Mouse (Mus musculus): ENCODE data around the gene Cntd1. TPM values are rescaled to one million over a fixed set of nuclear protein-coding genes. Genes with fewer than 3 reads are reported as not detected.

The Cntd1 gene
- total and polyA plus RNA-seq, 3 experiments = 0.96 to 2.5 (median 0.98) TPM

- no peak overlapping the region for H3K27ac ChIP-seq (ENCODE audit: insufficient read depth, low read depth)
These were observed 48.3 kb upstream of the Cntd1 start for GRCm38 (mm10) chr11:101230526-101230925.

DNA sequence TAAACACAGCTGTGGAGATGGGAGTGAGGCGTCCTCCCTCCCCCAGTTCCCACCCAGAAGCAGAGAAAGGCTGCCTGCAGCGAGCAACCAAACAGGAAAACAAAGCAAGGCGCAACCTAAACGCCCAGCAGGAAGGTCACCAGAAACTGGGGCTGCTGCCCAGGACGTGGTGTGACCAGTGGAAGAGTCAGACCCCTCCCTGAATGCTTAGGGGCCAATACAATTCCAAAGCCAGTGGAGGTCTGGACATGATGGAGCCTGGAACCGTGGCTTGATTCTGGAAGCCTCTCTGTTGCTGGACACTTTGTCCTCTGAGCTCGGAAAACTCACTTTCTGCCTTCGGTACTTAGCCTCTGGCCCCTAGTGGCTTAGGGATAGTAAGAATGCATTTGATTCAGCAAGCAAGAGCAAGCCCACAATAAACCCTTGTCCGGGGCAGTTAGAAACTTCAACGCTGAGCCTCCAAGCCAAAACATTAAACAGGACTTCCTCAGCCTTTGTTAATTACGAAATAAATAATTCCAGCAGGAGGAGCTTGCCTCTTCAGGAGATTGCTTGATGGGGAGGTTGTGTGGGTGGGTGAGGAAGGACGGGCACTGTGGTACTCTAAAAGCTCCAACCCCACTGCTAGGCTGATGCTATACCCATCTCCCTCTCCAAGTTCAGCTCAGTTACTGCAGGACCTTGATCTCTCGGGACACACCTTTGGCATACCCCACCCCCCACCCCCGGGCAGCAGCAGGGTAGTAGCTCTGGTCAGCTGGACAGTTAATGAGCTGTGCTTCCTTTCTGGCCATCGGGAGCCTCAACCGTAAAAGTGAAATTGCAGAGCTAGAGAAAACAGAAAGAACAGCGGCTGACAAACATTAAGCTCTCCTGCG, 47.6 kb upstream of the Cntd1 start:
- no peak overlapping the region for H3K9ac ChIP-seq (ENCODE audit: insufficient read depth, low read depth)
- peaks cover 30% of the 10 kb centered on the region for H3K27me3 ChIP-seq (replicated peaks)
- in situ Hi-C loops (cut with MboI; ENCODE audit: low pct_ligation_motif_present, low pct_unique_long_range_greater_than_20kb, low sequenced_read_pairs) = no loop called here
- no peak overlapping the region for H3K4me3 ChIP-seq (replicated peaks in 1 of 3; ENCODE audit: low read depth in 2 of 3, low read length in 2 of 3, poor library complexity in 1 of 3)
- no peaks in the 10 kb centered on the region for H3K79me2 ChIP-seq (replicated peaks; ENCODE audit: control insufficient read depth, extremely low read depth, insufficient read depth, poor library complexity, severe bottlenecking)
- H3K4me2 ChIP-seq (ENCODE audit: insufficient read depth, low read depth, poor library complexity, severe bottlenecking) = peak overlapping the region; percentile 53; the same call in 1 of the 2 replicates
- peaks cover 3 to 21% of the 10 kb centered on the region in 2 experiments; a peak in 2 of 4 replicates for H3K4me1 ChIP-seq (ENCODE audit: control insufficient read depth in 1 of 2, insufficient read depth in 2 of 2)
- dilution Hi-C loops (cut with MboI; ENCODE audit: extremely low pct_ligation_motif_present, extremely low pct_unique_long_range_greater_than_20kb, low sequenced_read_pairs) = no loop called here
- no peak overlapping the region for H3K27ac ChIP-seq (ENCODE audit: insufficient read depth, low read depth)
- TF ChIP-seq SIN3A (IDR thresholded peaks at IDR 0.05; ENCODE audit: low read length) (no peak), ETS1 (conservative IDR thresholded peaks at IDR 0.05; ENCODE audit: low read depth, low read length) (no peak), MYC (IDR thresholded peaks at IDR 0.05; ENCODE audit: low read depth, low read length) (no peak), MAX (IDR thresholded peaks at IDR 0.05; ENCODE audit: low read length) (no peak), ZNF384 (IDR thresholded peaks at IDR 0.05; ENCODE audit: low read depth, low read length) (no peak), NELFE (IDR thresholded peaks at IDR 0.05; ENCODE audit: low read depth, low read length) (no peak), PAX5 (IDR thresholded peaks at IDR 0.05; ENCODE audit: low read length) (no peak), RAD21 (IDR thresholded peaks at IDR 0.05; ENCODE audit: low read depth, low read length) (no peak), MEF2A (IDR thresholded peaks at IDR 0.05; ENCODE audit: borderline replicate concordance, low read depth, low read length) (no peak), CHD2 (IDR thresholded peaks at IDR 0.05; ENCODE audit: low read length) (no peak), EP300 (IDR thresholded peaks at IDR 0.05; ENCODE audit: low read length) (no peak), MXI1 (IDR thresholded peaks at IDR 0.05; ENCODE audit: low read depth, low read length) (no peak), CHD1 (IDR thresholded peaks at IDR 0.05; ENCODE audit: low read depth, low read length) (no peak), POLR2AphosphoS2 (IDR thresholded peaks at IDR 0.05; ENCODE audit: low read depth, low read length) (no peak), E2F4 (IDR thresholded peaks at IDR 0.05; ENCODE audit: insufficient replicate concordance, low read depth, low read length) (no peak), ELF1 (IDR thresholded peaks at IDR 0.05; ENCODE audit: low read depth, low read length) (no peak)
- peaks cover 2% of the 10 kb centered on the region for H3K9me3 ChIP-seq (replicated peaks; ENCODE audit: low read length)
- no peak for DNase-seq (ENCODE audit: extremely low read depth)
- no peaks in the 10 kb centered on the region for H3K36me3 ChIP-seq (replicated peaks in 1 of 2; ENCODE audit: control insufficient read depth in 1 of 2, insufficient read depth in 1 of 2, low read length in 1 of 2)

More at GRCm38 (mm10) chr11:101230526-101230925, 48.3 kb upstream of the Cntd1 start:
- DNase-seq (ENCODE audit: extremely low read depth) = no peak
- in situ Hi-C loops (cut with MboI; ENCODE audit: low pct_ligation_motif_present, low pct_unique_long_range_greater_than_20kb, low sequenced_read_pairs) (no loop called here), dilution Hi-C loops (cut with MboI; ENCODE audit: extremely low pct_ligation_motif_present, extremely low pct_unique_long_range_greater_than_20kb, low sequenced_read_pairs) (no loop called here)
- H3K36me3 ChIP-seq (replicated peaks in 1 of 2; ENCODE audit: control insufficient read depth in 1 of 2, insufficient read depth in 1 of 2, low read length in 1 of 2) = no peaks in the 10 kb centered on the region
- peaks cover 2% of the 10 kb centered on the region for H3K9me3 ChIP-seq (replicated peaks; ENCODE audit: low read length)
- H3K27me3 ChIP-seq (replicated peaks) = peaks cover 30% of the 10 kb centered on the region
- no peak overlapping the region for H3K9ac ChIP-seq (ENCODE audit: insufficient read depth, low read depth)
- H3K4me3 ChIP-seq (replicated peaks in 1 of 3; ENCODE audit: low read depth in 2 of 3, low read length in 2 of 3, poor library complexity in 1 of 3) = no peak overlapping the region
- H3K79me2 ChIP-seq (replicated peaks; ENCODE audit: control insufficient read depth, extremely low read depth, insufficient read depth, poor library complexity, severe bottlenecking) = no peaks in the 10 kb centered on the region
- H3K4me2 ChIP-seq (ENCODE audit: insufficient read depth, low read depth, poor library complexity, severe bottlenecking) = no peak overlapping the region
- TF ChIP-seq SIN3A (IDR thresholded peaks at IDR 0.05; ENCODE audit: low read length) (no peak), ETS1 (conservative IDR thresholded peaks at IDR 0.05; ENCODE audit: low read depth, low read length) (no peak)
- peaks cover 3 to 21% of the 10 kb centered on the region in 2 experiments; a peak in 2 of 4 replicates for H3K4me1 ChIP-seq (ENCODE audit: control insufficient read depth in 1 of 2, insufficient read depth in 2 of 2)
